Mouse (Mus musculus) telencephalon, adult 2 months (tissue): ENCODE data around the gene Olfr147.
"Not testable (repeated sequence)": the region's sequence is repeated elsewhere in the genome, so short reads cannot be mapped to it uniquely, and the experiment has no call there.

ENCODE experiments used
- DNase-seq: peaks from one replicate; pipeline ENCODE4 v3.0.0-alpha.2; 2011; ENCODE audit warnings: low read depth, low spot score

Gene Olfr147

GRCm38 (mm10) chr9:38401398-38401797 lies at the start of gene Olfr147:
Gene Olfr147 (plus strand): TSS chr9:38401698.
- DNase-seq = no peak

- DNase-seq = no peak
Observed at GRCm38 (mm10) chr9:38366596-38366995, 34.9 kb upstream of the Olfr147 start, which contains the start of gene Olfr250. Gene Olfr250 (plus strand): TSS chr9:38366896.

- no peak for DNase-seq
Observed at GRCm38 (mm10) chr9:38376786-38377185, 24.7 kb upstream of the Olfr147 start, which contains the start of gene Olfr251. Gene Olfr251 (plus strand): TSS chr9:38377086.

GRCm38 (mm10) chr9:38407502-38407901 lies 6.0 kb downstream of the Olfr147 start:
- not testable (repeated sequence) for DNase-seq

- not testable (repeated sequence) for DNase-seq
Observed at GRCm38 (mm10) chr9:38413502-38413901, 12.0 kb downstream of the Olfr147 start.

- DNase-seq = no peak
Observed at GRCm38 (mm10) chr9:38423801-38424200, 22.3 kb downstream of the Olfr147 start.

GRCm38 (mm10) chr9:38427026-38427425 lies 25.5 kb downstream of the Olfr147 start:
- DNase-seq = no peak

GRCm38 (mm10) chr9:38429155-38429554 lies 27.7 kb downstream of the Olfr147 start, which contains the start of gene Olfr901:
Gene Olfr901 (plus strand): TSS chr9:38429455.
- no peak for DNase-seq

- no peak for DNase-seq
Observed at GRCm38 (mm10) chr9:38447352-38447751, 45.9 kb downstream of the Olfr147 start, which contains the start of gene Olfr902. Gene Olfr902 (plus strand): TSS chr9:38447652.
